ENCODE assay signal across 9 mouse cellular contexts in genomic region chr3:139802716-139803710, GRCm38 (mm10).
DNase-seq lines count a peak whose midpoint lies in the region; ATAC-seq lines count a peak whose summit lies in the region.
"Had no signal": no experiment of that assay in that cellular context is flagged by ENCODE, and none has a peak within 500 bp of the region (broad histone marks: within the 10 kb centered on the region; RNA-seq: fewer than 3 reads in every experiment).

No protein-coding gene starts in this region.

- ATAC-seq in inflammation-experienced regulatory T-cells, adult 6 months = no peak

- DNase-seq in gastrocnemius, postnatal 25 days = peak; percentile 8
- no peak for DNase-seq in gastrocnemius, postnatal 4 days (ENCODE audit: low spot score in 2 of 2)
- peak; percentile 38 for DNase-seq in testis, postnatal 14 days (ENCODE audit: low spot score)
- DNase-seq in testis, postnatal 10 days (ENCODE audit: low spot score) = no peak
- peak; percentile 32 to 40 for DNase-seq in layer of hippocampus, adult 8-10 months (ENCODE audit: low spot score in 2 of 2)
- DNase-seq in telencephalon, adult 2 months (ENCODE audit: low read depth, low spot score) = peak; percentile 22
- no peak for DNase-seq in adrenal gland, adult 8-10 months
- DNase-seq: liver, embryonic 13.5 days had no signal

Comparison
In these comparisons a context has a peak if more than half of its experiments do, and no peak if none do; other contexts are left out.
1. DNase-seq: peak in gastrocnemius, postnatal 25 days (single experiment), testis, postnatal 14 days (single experiment), layer of hippocampus, adult 8-10 months (2 of 2) and telencephalon, adult 2 months (single experiment); none in gastrocnemius, postnatal 4 days (0 of 2), testis, postnatal 10 days (single experiment) and adrenal gland, adult 8-10 months (single experiment).